Mouse (Mus musculus): ENCODE results near the gene Gtdc1.
A peak's percentile ranks its signal among the peaks of the same experiment; 100 is the strongest.

Gtdc1 gene

GRCm38 (mm10) chr2:44571810-44572209 lies 355.6 kb downstream of the Gtdc1 start:
- DNase-seq, result no peak

GRCm38 (mm10) chr2:44571156-44571555 lies 356.3 kb downstream of the Gtdc1 start:
- no peak for DNase-seq

- DNase-seq, result no peak
Measured at GRCm38 (mm10) chr2:44569140-44569952, 358.1 kb downstream of the Gtdc1 start.

DNA sequence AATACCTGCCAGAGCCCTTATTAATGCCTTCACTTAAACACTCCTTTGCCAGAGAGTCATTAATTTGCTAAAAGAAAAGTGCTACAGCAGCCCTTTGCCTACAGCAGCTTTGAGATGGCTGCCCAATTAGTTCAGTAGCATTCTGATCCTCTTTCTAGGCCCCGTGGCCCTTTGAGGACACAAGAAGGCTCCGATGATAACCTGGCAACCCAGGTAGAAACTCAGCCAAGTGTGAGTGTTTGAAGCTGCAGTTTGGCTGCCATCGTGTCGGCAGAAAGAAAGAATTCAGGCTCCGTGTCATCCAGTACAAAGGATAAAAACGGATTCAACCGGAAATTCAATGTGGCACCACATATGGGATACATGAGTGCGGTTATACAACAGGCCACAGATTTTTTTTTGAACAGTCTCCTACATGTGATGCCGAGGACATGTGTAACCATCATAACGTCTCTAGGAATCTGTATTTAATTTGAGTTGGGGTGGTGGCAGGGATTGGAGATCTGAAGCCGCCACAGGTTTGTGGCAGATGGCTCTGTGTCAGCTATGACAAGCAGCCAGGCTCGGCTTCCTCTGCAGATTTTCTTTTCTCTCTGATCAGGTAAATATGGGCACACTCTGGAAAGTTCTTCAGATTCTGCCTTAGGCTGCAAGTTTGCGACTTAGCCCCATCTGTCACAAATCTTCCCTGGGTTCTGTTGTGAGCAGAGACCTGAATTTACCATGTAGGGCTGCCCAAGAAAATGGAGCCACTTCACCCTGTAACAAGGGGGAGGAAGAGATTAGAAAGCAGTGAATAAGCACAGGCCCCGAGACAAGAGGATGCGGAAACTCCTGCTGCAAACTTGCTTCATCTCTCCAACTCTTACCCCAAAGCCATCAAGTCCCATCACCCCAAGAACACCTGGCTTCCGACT lies 362.4 kb downstream of the Gtdc1 start:
- DNase-seq, result peak; percentile 22

DNA sequence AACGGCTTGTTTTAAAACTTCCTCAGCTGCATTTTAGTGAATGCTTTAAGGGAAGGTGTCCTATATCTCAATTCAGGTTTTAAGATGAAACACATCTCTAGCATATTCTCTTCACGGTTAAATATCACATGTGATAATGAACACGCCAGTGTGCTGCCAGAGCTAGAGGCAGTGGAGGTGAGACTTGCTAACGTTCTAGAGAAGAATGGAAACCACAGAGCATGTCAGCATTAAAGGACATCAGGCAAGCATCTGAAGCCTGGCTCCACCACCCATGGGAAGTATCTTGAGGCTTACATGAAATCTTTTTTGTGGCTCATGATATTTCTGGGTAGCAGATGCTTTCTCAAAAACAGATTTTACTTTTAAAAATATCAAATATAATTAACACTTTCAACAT lies 365.7 kb downstream of the Gtdc1 start:
- DNase-seq, result no peak

DNA sequence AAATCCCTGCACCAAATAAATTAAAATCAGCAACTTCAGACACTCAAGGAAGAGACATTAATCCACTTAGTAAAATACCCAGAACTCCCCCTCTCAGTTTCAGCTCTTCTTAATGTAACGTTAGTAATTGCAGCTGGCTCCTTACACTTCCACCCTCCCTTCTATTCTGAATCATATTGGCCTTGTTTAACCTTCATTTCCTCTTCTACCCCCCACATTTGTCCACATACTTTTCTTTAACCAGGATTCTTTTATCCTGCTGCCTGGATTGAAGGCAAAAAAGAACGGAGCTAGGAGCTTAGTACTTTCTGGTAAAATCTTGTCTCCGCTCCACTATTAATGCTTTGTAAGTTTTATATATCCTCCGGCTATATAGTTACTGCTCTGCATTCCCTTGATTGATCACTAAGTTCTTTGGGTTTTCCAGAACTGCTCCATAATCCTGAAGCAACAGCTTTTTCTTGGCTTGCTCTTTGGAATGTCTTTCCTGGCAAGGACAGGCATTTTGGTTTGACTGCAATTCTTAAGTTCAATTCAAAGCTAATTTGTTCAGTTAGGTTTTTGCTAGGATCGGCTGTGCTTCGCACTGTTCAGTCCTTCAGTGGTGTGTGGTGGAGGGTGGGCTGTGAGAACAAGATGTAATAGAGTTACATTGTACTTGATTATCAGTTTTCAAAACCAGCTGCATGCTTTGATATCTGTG lies 368.1 kb downstream of the Gtdc1 start:
- DNase-seq, result no peak

- no peak for DNase-seq
Measured at GRCm38 (mm10) chr2:44557669-44558281, 369.7 kb downstream of the Gtdc1 start.

DNA sequence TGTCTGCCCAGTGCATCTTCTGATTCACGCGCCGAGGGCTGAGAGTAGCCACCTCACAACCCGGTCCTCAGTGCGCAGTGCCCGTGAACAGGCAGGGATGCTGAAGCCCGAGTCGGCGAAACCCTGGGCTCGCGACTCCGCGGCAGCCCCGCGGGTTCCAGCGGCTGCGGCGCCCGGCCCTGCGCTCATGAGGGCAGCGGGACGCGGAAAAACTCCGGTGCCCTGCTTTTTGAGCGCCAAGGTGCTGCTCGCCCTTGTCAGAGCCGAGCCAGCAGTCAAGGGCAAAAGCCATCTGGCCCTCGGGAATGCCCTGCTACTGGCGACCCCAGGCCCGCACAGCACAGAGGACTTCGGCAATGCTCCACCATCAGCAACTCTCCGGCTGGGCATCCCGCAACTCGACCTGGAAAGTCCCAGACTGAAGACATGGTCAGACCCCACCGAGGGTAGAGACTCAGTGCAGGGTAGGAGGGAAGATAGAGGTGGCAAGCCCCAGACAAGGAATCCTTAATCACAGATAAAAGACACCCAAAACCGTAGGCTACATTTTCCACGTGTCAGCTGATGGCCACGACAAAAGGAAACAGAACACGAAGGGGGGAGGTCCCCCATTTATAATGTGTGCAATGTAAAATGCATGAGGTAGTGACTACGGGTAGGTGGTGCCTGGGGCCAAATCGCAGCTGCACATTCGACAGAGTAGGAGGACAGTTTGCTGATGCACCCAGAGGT lies 370.4 kb downstream of the Gtdc1 start:
- DNase-seq, result peak; percentile 13

DNA sequence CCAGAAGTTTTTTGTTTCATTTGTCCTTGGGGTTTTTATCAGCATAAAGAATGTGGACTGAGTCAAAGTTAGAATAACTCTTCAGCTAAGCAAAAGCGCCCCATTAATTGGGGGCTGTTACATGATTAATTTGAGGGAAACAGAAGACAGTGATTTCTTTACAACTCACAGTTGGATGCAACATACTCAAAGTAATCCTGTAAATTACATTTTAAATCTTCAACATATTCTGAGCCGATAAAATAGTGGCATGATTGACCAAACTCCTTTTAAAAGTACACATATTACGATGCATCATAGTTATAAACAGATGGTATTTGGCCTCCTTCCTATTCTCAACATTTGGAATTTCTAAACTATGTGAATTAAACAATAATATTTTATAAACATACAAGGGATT lies 372.7 kb downstream of the Gtdc1 start:
- DNase-seq, result no peak

- no peak for DNase-seq
Measured at GRCm38 (mm10) chr2:44549311-44549710, 378.1 kb downstream of the Gtdc1 start.

GRCm38 (mm10) chr2:44542775-44543174 lies 384.7 kb downstream of the Gtdc1 start:
- no peak for DNase-seq

- DNase-seq, result no peak
Measured at GRCm38 (mm10) chr2:44541726-44542125, 385.7 kb downstream of the Gtdc1 start.

DNA sequence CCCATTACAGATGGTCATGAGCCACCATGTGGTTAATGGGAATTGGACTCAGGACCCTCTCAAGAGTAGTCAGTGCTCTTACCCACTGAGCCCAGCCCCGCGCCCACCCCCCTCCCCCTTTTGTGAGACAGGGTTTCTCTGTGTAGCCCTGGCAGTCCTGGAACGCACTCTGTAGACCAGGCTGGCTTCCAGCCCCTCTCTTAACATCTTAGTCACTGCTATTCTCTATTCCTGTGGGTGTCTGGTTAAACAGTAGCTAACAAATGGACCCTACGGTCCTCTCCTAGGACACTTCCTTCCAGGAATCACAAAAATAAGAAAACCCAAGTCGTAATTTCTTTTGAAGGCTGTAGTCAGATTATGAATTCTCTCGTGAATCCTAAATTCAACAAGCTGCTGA lies 386.6 kb downstream of the Gtdc1 start:
- DNase-seq, result no peak

GRCm38 (mm10) chr2:44539121-44539634 lies 388.3 kb downstream of the Gtdc1 start:
- no peak for DNase-seq

GRCm38 (mm10) chr2:44538135-44538534 lies 389.3 kb downstream of the Gtdc1 start:
- no peak for DNase-seq

DNA sequence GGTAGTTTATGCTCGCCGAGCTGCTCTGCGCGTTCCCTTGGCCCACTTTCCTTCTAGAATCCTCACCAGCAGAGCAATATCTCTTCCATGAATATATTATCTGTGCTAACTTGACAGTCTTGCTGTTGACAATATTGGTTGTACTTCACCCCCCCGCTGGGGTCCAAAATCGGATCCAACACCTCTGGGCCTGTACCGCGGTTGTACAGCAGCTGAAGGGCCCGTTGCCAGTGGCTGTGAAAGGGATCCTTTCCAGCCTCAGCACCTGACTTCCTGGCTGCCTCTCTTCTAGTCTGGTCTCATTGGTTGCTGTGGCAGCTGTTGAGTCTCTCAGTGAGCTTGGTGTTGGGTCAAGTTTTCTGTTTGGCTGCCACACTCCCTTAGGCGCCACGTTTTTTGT lies 391.7 kb downstream of the Gtdc1 start:
- no peak for DNase-seq

DNA sequence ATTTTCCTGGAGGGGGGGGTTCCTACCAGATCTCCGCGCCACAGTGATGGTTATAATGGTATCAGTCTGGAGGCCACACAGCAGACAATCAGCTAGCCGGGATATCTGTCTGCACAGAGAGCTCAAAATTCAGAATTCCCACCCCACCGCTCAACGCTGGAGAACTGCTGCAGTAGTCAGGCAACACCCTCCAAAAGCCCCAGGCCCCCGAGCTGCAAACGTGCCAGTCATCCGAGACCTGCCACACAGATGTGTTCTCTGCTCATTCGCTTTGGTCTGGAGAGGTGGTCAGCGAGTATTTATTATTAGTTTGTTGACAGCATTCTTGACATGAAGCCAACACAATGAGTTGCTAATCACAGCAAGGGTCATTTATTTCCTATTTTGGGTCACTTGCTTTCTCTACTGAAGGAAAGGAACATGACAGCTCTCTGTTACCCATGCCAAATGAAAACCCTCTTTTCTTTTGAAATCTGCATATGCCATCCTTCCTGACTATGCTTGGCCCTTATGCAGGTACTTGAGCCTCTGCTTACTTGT lies 392.3 kb downstream of the Gtdc1 start:
- no peak for DNase-seq

DNA sequence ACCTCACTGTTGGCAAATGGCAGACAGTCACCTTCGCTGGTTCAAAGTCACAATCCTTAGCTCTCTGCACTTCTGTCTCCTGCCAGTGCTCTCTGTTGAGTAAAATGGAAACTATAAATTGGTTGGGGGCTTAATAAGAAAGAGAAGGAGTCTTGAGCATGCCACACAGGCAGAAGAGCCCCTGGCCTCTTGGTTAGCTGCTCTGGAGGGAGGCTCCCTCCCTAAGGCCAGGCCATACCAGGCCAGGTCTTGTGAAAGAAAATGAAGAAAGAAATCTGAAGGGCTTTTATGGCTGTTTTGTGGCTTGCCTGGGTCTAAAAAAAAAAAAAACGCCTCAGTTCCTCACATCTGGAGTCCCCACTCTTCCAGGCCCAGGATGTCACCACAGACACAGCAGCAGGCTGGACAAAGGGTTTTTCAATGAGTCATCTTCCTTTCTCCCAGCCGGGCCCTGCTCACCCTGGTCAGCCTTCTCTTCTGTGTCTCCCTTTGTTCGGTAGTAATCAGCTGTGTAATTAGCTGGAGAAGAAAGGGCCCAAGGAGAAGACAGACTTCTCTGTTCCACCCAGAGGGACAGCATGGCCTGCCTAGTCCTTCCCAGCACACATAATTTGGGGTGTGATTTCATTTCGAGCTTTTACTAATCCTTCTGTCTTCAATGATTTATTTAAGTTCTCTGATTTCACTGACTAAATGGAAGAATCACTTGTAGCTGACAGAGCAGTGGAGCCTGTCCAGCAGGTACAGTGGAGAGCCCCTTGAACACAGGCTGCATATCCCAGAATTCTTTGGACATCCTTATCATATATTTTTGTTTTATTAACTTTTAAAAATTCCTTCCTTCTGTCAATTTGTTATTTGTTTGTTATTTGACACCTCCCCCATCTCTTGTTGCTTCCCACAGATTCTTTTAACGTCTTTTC lies 401.1 kb downstream of the Gtdc1 start:
- DNase-seq, result no peak

DNA sequence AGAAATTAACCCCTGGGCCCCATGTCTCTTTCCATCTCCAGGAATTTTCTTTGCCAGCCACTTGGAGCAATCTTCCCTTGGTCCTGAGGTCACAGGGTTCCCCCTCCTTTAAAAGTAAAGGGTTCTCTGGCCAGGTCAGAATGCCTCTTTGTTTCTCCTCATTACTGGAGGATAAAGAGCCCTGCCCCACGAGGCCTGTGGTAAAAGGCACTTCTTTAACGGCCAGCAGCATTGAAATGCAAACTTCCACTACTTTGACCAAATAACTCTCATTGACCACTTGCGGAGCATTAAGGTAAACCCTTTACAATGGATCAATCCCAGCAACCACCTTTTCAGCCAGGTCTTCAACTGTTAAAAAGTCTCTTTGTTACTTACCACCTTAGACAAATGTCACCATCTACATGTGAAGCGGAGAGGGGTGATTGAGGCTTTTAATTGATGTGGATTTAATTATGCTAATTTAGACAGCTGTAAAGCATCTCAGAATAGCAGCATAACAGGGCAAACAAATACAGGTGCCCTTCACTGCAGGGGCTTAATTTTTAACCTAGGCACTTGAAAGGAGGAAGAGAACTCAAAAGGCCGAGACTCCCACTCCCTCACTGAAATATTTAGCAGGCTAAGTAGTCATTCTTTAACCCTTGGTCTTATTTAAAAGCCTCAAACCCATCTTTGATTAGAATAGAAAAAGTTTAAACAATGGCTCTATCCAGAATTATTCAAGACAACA lies 402.1 kb downstream of the Gtdc1 start:
- no peak for DNase-seq

GRCm38 (mm10) chr2:44519236-44519635 lies 408.2 kb downstream of the Gtdc1 start:
- DNase-seq, result no peak
